Mouse (Mus musculus) cerebellum, adult (tissue): ENCODE results near the gene Armcx5.
"Not testable (repeated sequence)": the region's sequence is repeated elsewhere in the genome, so short reads cannot be mapped to it uniquely, and the experiment has no call there.

ENCODE experiments used
- ATAC-seq: cut with Nextera tagmentation; 2 replicates; pipeline ENCODE4 v1.9.2; 2017; ENCODE audit warnings: mild to moderate bottlenecking, moderate library complexity, mixed read lengths; ENCODE audit not compliant: insufficient number of reproducible peaks, low FRiP score, low TSS enrichment

Armcx5 gene

GRCm38 (mm10) chrX:135742304-135743055, at the start of gene Armcx5, which contains the start of gene Gprasp1:
Gene Armcx5, plus strand, starts transcription at chrX:135742733.
Gene Gprasp1, plus strand, starts transcription at chrX:135742733.
- peak; percentile 99 for ATAC-seq

DNA sequence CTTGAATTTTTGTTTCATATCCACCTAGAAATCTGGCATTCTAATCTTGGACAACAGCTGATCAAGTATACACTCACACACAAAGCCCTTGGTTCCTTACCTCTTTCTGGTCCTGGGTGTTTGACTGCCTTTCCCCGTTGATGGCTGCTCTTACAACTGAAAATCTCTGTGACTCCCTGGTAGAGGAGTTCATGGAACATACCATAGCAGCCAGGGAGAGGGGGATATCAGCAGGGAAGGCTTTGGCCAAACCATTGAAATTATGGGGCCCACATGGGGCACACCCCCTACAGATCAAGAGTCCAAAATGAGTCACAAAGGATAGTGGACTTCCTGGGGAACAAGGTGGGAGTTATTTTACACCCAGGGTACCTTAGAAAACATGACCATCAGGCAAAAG, 48.9 kb upstream of the Armcx5 start, which contains the start of gene Tcp11x2:
TSS of gene Tcp11x2 (minus strand) at position 158 of the 400 bp plus-strand sequence.
- ATAC-seq = no peak

DNA sequence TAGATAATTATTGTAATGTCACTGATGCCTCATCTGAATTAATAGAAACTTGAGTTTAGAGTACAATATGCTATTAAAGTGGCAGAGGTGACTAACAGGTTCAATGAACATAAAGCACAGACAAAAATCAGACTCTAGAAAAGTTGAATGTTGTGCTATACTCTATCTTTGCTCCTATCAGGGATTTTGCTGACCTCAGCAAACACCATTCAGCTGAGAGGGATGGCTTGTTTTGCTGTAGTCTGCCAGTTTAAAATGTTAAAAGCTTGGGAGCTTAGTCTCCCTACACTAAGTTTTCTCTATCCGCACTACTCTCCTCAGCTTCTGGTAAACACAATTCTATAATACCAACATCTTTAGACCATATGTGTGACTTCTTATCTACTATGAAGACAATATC, 39.4 kb upstream of the Armcx5 start:
- ATAC-seq = no peak

GRCm38 (mm10) chrX:135704349-135704748, 38.2 kb upstream of the Armcx5 start:
- no peak for ATAC-seq

- ATAC-seq = no peak
Observed at GRCm38 (mm10) chrX:135712845-135713244, 29.7 kb upstream of the Armcx5 start.

GRCm38 (mm10) chrX:135725161-135725560, 17.4 kb upstream of the Armcx5 start, which contains the start of gene Tmsb15a:
Gene Tmsb15a, minus strand, starts transcription at chrX:135725261.
- ATAC-seq = no peak

DNA sequence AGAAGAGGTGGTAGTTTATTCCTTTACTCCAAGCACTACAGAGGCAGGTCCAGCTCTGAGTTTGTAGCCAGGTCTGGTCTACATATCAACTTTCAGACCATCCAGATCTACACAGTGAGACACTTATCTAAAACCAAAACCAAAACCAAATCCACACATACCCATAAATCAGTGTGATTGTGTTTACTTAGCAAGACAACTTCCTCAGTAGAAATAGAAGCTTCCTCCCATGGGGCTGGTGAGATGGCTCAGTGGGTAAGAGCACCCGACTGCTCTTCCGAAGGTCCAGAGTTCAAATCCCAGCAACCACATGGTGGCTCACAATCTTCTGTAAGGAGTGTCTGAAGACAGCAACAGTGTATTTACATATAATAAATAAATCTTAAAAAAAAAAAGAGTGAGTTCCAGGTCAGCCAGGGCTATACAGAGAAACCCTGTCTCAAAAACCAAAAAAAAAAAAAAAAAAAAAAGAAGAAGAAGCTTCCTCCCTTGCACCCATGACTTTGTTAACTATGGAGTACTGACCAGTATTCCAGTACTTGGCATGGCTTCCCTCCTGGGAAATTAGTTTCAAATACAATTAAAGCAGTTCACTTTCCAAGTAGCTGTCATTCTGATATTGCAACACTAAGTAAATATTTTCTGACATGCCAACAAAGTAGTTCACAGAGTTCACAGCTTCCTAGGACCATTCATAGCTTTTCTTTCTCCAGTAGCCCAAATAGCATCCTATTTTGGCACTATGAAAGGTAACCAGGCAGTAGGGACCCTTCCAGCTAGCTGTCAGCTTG, 3.6 kb upstream of the Armcx5 start:
- ATAC-seq = no peak

GRCm38 (mm10) chrX:135743056-135743355, 473 bp downstream of the Armcx5 start:
- peak; percentile 18; the same call in 1 of the 2 replicates for ATAC-seq

DNA sequence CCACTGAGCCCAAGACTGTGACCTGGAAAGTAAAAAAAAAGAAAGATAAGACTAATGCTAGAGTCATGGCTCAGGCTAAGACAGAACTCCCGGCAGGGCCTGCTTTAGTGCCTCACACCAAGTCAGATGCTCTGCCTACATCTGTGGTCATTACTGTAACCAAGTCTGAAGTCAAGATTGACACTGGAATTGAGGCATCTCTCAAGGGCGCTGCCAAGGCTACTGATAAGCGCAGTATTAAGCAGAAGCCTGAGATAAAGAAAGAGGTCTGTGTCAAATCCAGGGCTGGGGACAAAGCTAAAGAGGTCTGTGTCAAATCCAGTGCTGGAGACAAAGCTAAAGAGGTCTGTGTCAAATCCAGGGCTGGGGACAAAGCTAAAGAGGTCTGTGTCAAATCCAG, 2.8 kb downstream of the Armcx5 start:
- not testable (repeated sequence) for ATAC-seq

DNA sequence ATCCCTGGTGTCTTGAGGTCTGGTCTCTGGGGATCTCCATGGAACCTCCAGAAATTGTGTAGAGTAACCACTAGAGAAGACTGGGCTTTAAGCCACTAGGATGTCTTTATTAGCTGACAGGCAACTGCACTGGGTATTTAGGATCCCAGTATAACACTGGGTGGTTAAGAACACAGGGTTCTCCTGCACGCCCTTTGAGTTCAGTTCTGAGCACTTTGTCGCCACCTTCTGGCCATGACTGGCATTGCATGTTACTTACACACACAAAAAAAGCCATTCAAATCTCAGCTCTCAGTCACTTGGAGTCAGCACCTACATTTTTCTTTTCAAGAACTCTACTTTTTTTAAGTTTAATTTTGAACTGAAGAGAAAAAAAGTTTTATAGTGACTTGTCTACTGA, 10.3 kb downstream of the Armcx5 start:
- peak; percentile 20; the same call in 1 of the 2 replicates for ATAC-seq

DNA sequence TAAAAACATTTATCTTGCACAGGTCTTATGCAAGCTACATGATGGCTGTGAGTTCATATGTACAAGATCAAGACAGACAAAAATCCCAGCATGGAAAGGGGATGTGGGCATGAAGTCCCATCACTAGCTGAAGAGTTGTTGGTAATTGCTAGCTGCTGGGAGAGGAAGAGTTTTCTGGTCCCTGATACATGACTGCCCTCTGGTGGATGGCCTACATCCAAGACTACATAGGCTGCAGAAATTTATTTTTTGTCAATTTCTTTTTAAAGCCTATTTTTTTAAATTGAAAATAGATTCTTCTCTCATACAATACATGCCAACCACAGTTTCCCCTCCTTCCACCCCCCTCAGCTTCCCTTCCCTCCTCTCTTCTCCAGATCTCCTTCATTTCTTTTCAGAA, 19.2 kb downstream of the Armcx5 start:
- no peak for ATAC-seq

DNA sequence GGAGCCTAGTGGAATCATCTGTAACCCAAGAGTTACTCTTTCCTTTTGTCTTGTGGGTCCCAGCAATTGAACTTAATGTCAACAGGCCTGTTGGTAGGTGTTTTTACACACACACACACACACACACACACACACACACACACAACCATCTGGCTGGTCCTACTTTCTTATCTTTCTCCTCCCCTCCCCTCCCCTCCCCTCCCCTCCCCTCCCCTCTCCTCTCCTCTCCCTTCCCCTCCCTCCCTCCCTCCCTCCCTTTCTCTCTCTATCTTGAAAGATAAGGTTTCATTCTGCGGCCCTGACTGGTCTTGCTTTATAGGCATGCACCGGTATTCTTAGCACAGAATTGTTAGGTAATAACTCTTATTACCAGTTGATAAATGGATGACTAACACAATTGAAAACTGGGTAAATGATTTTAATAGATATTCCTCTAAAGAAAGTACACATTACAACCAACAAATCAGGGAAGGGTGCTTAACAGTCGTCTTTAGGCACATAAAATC, 25.6 kb downstream of the Armcx5 start:
- no peak for ATAC-seq

DNA sequence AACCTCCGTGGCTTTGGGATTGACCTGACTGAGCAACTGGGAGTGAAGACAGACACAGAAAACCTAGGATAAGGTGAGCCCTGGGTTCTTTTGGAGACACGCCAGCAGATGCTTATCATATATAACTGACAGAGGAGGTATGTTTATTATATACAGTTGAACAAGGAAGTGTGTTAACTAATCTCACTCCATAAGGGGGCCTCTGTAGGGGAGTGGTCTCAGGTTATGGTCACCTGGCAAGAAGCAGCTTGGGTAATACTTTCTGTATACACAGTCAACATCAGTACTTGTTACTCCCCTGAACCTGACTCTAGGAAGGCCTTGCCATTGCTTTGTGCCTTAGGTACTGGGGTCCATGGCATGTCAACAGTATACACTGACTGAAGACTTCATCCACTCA, 26.0 kb downstream of the Armcx5 start:
- no peak for ATAC-seq

DNA sequence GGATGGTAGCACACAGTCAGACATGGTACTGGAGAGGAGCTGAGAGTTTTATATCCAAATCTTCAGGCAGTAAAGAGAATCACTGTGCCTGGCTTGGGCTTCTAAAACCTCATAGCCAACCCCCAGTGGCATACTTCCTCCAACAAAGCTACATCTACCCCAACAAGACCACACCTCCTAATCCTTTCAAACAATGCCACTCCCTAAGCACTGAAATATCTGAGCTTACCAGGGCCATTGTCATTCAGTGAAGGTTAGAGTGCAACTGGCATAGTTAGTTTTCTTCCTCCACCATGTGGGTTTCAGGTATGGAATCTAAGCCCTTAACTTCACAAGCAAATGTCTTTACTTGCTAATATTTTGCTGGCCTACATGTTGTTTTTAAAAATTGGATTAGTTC, 49.0 kb downstream of the Armcx5 start:
- no peak for ATAC-seq

- ATAC-seq = no peak
Observed at GRCm38 (mm10) chrX:135792326-135792725, 49.8 kb downstream of the Armcx5 start.

- ATAC-seq = peak; percentile 59
Observed at GRCm38 (mm10) chrX:135795591-135796304, 53.2 kb downstream of the Armcx5 start.

- peak; percentile 41 for ATAC-seq
Observed at GRCm38 (mm10) chrX:135796305-135797211, 54.0 kb downstream of the Armcx5 start.
